Mouse (Mus musculus) myocyte (in vitro differentiated cells): ENCODE data around the gene Arhgap23.

Source experiments
- E2F4 ChIP-seq: IDR thresholded peaks from one replicate; pipeline ENCODE4 v1.6.1; 2011; ENCODE audit warnings: mild to moderate bottlenecking, control low read depth, moderate library complexity; ENCODE audit not compliant: insufficient read depth
- MAX ChIP-seq: IDR thresholded peaks from one replicate; pipeline ENCODE4 v1.6.1; 2011; ENCODE audit warnings: low read depth, mild to moderate bottlenecking, control low read depth
- MYOG ChIP-seq, 3 experiments: IDR thresholded peaks; one replicate each; pipeline ENCODE4 v1.6.1; 2011; ENCODE audit warnings: control low read depth in 2 of 3, low read depth in 2 of 3, mild to moderate bottlenecking in 2 of 3; ENCODE audit not compliant: insufficient read length in 2 of 3, control insufficient read depth in 1 of 3, insufficient read depth in 1 of 3
- POLR2A ChIP-seq: IDR thresholded peaks from one replicate; pipeline ENCODE4 v1.6.1; 2011; ENCODE audit warnings: low read depth, mild to moderate bottlenecking, control low read depth, moderate library complexity; ENCODE audit not compliant: insufficient read length
- POLR2AphosphoS2 ChIP-seq: IDR thresholded peaks from one replicate; pipeline ENCODE4 v1.6.1; 2011; ENCODE audit warnings: low read depth, control low read depth; ENCODE audit not compliant: insufficient read length

DNA sequence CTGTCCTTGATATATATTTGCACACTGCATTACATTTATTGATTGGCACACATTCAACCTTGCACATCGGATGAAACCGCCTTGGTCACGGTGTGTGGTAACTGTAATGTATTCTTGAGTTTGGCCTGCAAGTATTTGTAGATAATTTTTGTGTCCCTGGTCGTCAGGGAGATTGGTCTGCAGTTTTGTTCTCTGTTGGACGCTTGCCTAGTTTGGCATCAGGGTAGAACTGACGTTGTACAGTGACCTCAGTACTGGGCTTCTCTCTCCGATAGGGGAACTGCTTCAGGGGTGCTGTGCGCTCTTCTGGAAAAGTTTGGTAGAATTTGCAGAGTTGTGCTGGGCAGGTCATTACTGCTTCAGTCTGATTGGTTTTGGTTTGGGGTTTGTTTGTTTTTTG, 64.5 kb downstream of the Arhgap23 start:
- TF ChIP-seq POLR2A (no peak), E2F4 (no peak), MAX (no peak), POLR2AphosphoS2 (no peak), MYOG (IDR thresholded peaks at IDR 0.05; ENCODE audit: control insufficient read depth in 1 of 3, insufficient read depth in 1 of 3, insufficient read length in 2 of 3, low read depth in 2 of 3) (no peak)
